Comparison of ENCODE assay signal across 8 mouse cellular contexts in genomic region chr7:79659578-79660290, GRCm38 (mm10). TPM values are rescaled to one million over a fixed set of nuclear protein-coding genes. Genes with fewer than 3 reads are reported as not detected.
DNase-seq lines count a peak whose midpoint lies in the region; ATAC-seq and TF ChIP-seq lines count a peak whose summit lies in the region.

Ticrr (plus strand) TSS chr7:79660196.

- H3K9me3 ChIP-seq in CH12.LX (replicated peaks; ENCODE audit: low read length), result no peaks in the 10 kb centered on the region
- no peaks in the 10 kb centered on the region for H3K9me3 ChIP-seq in forebrain, embryonic 11.5 days (ENCODE audit: control insufficient read depth, low read length)
- H3K9me3 ChIP-seq in heart, embryonic 16.5 days (replicated peaks; ENCODE audit: control insufficient read depth, low read length), result no peaks in the 10 kb centered on the region
- H3K9me3 ChIP-seq in liver, embryonic 15.5 days (replicated peaks), result no peaks in the 10 kb centered on the region
- H3K9me3 ChIP-seq in neural tube, embryonic 12.5 days, result no peaks in the 10 kb centered on the region

- DNase-seq in CH12.LX (ENCODE audit: extremely low read depth), result peak; percentile 99
- peak; percentile 96 for DNase-seq in c-Kit-positive CD71-positive TER-119-negative erythroid progenitor cells, embryonic 14.5 days (ENCODE audit: low read depth)
- DNase-seq in forebrain, embryonic 11.5 days (ENCODE audit: low spot score), result peak; percentile 98
- DNase-seq in kidney, postnatal 36 days, result peak; percentile 98 to 99
- DNase-seq in telencephalon, adult 2 months (ENCODE audit: low read depth, low spot score), result peak; percentile 95

- H3K36me3 ChIP-seq in CH12.LX (replicated peaks in 1 of 2; ENCODE audit: control insufficient read depth in 1 of 2, insufficient read depth in 1 of 2, low read length in 1 of 2), result peaks cover 0 to 11% of the 10 kb centered on the region in 2 experiments
- H3K36me3 ChIP-seq in forebrain, embryonic 11.5 days (ENCODE audit: control insufficient read depth, insufficient read depth, low read length), result no peaks in the 10 kb centered on the region
- peaks cover 2% of the 10 kb centered on the region; the same call in 1 of the 2 replicates for H3K36me3 ChIP-seq in heart, embryonic 16.5 days (ENCODE audit: control insufficient read depth, insufficient read depth)
- H3K36me3 ChIP-seq in liver, embryonic 15.5 days (replicated peaks), result peaks cover 20% of the 10 kb centered on the region
- no peaks in the 10 kb centered on the region for H3K36me3 ChIP-seq in neural tube, embryonic 12.5 days

- H3K79me2 ChIP-seq in CH12.LX (replicated peaks; ENCODE audit: control insufficient read depth, extremely low read depth, insufficient read depth, poor library complexity, severe bottlenecking), result peaks cover 46% of the 10 kb centered on the region

- in situ Hi-C loops in CH12.LX (cut with MboI; ENCODE audit: low pct_ligation_motif_present, low pct_unique_long_range_greater_than_20kb, low sequenced_read_pairs), result loop anchor here (5.0 kb wide), 1 partner anchor 68 kb away; no protein-coding TSS in a partner anchor

- TF ChIP-seq POLR2A in CH12.LX (IDR thresholded peaks at IDR 0.05; ENCODE audit: low read depth, low read length), result peak; percentile 90

- H3K4me1 ChIP-seq in CH12.LX (ENCODE audit: control insufficient read depth in 1 of 2, insufficient read depth in 2 of 2), result peaks cover 6 to 31% of the 10 kb centered on the region in 2 experiments
- 0 out of 2 replicates have a peak, but pooled peaks cover 4% of the 10 kb centered on the region for H3K4me1 ChIP-seq in forebrain, embryonic 11.5 days (replicated peaks; ENCODE audit: control insufficient read depth, insufficient read depth, low read length)
- peaks cover 19% of the 10 kb centered on the region for H3K4me1 ChIP-seq in heart, embryonic 16.5 days (ENCODE audit: control insufficient read depth, insufficient read depth, low read length)
- peaks cover 40% of the 10 kb centered on the region for H3K4me1 ChIP-seq in liver, embryonic 15.5 days (replicated peaks)
- H3K4me1 ChIP-seq in neural tube, embryonic 12.5 days, result peaks cover 27% of the 10 kb centered on the region

- WGBS in forebrain, embryonic 11.5 days, result under 1% methylated on average over 39 of the region's 39 CpGs
- WGBS in heart, embryonic 16.5 days, result under 1% methylated on average over 39 of the region's 39 CpGs
- under 1% methylated on average over 39 of the region's 39 CpGs for WGBS in liver, embryonic 15.5 days (ENCODE audit: insufficient replicate concordance)
- WGBS in neural tube, embryonic 12.5 days, result under 1% methylated on average over 39 of the region's 39 CpGs

- ATAC-seq in forebrain, embryonic 11.5 days (replicated peaks; ENCODE audit: low FRiP score), result peak; percentile 100
- peak; percentile 100 for ATAC-seq in heart, embryonic 16.5 days (replicated peaks; ENCODE audit: extremely low read depth, insufficient read depth, low FRiP score)
- ATAC-seq in liver, embryonic 15.5 days (ENCODE audit: insufficient read depth), result peak; percentile 98
- peak; percentile 100 for ATAC-seq in neural tube, embryonic 12.5 days (ENCODE audit: low FRiP score, low read depth)

- peak within 1 kb of the TSS; percentile 89 to 98 (median 92) for H3K4me3 ChIP-seq in CH12.LX (replicated peaks in 1 of 3; ENCODE audit: low read depth in 2 of 3, low read length in 2 of 3, poor library complexity in 1 of 3)
- peak within 1 kb of the TSS; percentile 97 for H3K4me3 ChIP-seq in forebrain, embryonic 11.5 days (ENCODE audit: low read depth, low read length)
- peak within 1 kb of the TSS; percentile 86 for H3K4me3 ChIP-seq in heart, embryonic 16.5 days (ENCODE audit: low read length)
- H3K4me3 ChIP-seq in liver, embryonic 15.5 days (replicated peaks), result peak within 1 kb of the TSS; percentile 89
- H3K4me3 ChIP-seq in neural tube, embryonic 12.5 days, result peak within 1 kb of the TSS; percentile 92

- no peak for TF ChIP-seq CTCF in CH12.LX (conservative IDR thresholded peaks at IDR 0.05 in 1 of 2, IDR thresholded peaks at IDR 0.05 in 1 of 2; ENCODE audit: low read depth in 2 of 2, low read length in 2 of 2)

- no peaks in the 10 kb centered on the region for H3K27me3 ChIP-seq in CH12.LX (replicated peaks)
- H3K27me3 ChIP-seq in forebrain, embryonic 11.5 days (ENCODE audit: control insufficient read depth, insufficient read depth, low read length), result no peaks in the 10 kb centered on the region
- no peaks in the 10 kb centered on the region for H3K27me3 ChIP-seq in heart, embryonic 16.5 days (ENCODE audit: control insufficient read depth, insufficient read depth, low read length)
- H3K27me3 ChIP-seq in liver, embryonic 15.5 days, result 0 out of 2 replicates have a peak, but pooled peaks cover 4% of the 10 kb centered on the region
- no peaks in the 10 kb centered on the region for H3K27me3 ChIP-seq in neural tube, embryonic 12.5 days (replicated peaks)

- TF ChIP-seq EP300 in CH12.LX (IDR thresholded peaks at IDR 0.05; ENCODE audit: low read length), result no peak

- peak within 1 kb of the TSS; percentile 72 for H3K9ac ChIP-seq in CH12.LX (ENCODE audit: insufficient read depth, low read depth)
- peak within 1 kb of the TSS; percentile 89 for H3K9ac ChIP-seq in forebrain, embryonic 11.5 days (ENCODE audit: low read length)
- H3K9ac ChIP-seq in heart, embryonic 16.5 days (ENCODE audit: low read length), result peak within 1 kb of the TSS; percentile 84
- peak within 1 kb of the TSS; percentile 91 for H3K9ac ChIP-seq in liver, embryonic 15.5 days
- H3K9ac ChIP-seq in neural tube, embryonic 12.5 days, result peak within 1 kb of the TSS; percentile 80

- no peak within 1 kb of the TSS for H3K27ac ChIP-seq in CH12.LX (ENCODE audit: insufficient read depth, low read depth)
- peak within 1 kb of the TSS; percentile 4; the same call in 1 of the 2 replicates for H3K27ac ChIP-seq in forebrain, embryonic 11.5 days (ENCODE audit: low read depth, low read length)
- H3K27ac ChIP-seq in heart, embryonic 16.5 days (ENCODE audit: low read length), result no peak within 1 kb of the TSS
- H3K27ac ChIP-seq in liver, embryonic 15.5 days (replicated peaks), result peak within 1 kb of the TSS; percentile 71
- H3K27ac ChIP-seq in neural tube, embryonic 12.5 days, result no peak within 1 kb of the TSS

- dilution Hi-C loops in CH12.LX (cut with MboI; ENCODE audit: extremely low pct_ligation_motif_present, extremely low pct_unique_long_range_greater_than_20kb, low sequenced_read_pairs), result no loop called here

- H3K4me2 ChIP-seq in CH12.LX (ENCODE audit: insufficient read depth, low read depth, poor library complexity, severe bottlenecking), result peak within 1 kb of the TSS; percentile 86
- H3K4me2 ChIP-seq in forebrain, embryonic 11.5 days (ENCODE audit: low read depth, low read length, severe bottlenecking), result peak within 1 kb of the TSS; percentile 64
- peak within 1 kb of the TSS; percentile 96 for H3K4me2 ChIP-seq in heart, embryonic 16.5 days (ENCODE audit: low read depth, low read length)
- peak within 1 kb of the TSS; percentile 85 for H3K4me2 ChIP-seq in liver, embryonic 15.5 days
- H3K4me2 ChIP-seq in neural tube, embryonic 12.5 days (replicated peaks), result peak within 1 kb of the TSS; percentile 99

- no peak for TF ChIP-seq RAD21 in CH12.LX (IDR thresholded peaks at IDR 0.05; ENCODE audit: low read depth, low read length)

TF ChIP-seq in CH12.LX, 34 proteins besides CTCF, POLR2A, EP300 and RAD21 (continues in another document):
- TF ChIP-seq USF2 (conservative IDR thresholded peaks at IDR 0.05; ENCODE audit: low read depth, low read length), result no peak
- no peak for TF ChIP-seq HCFC1 (IDR thresholded peaks at IDR 0.05; ENCODE audit: low read depth, low read length)
- TF ChIP-seq PAX5 (IDR thresholded peaks at IDR 0.05; ENCODE audit: low read length), result no peak
- TF ChIP-seq KAT2A (IDR thresholded peaks at IDR 0.05; ENCODE audit: insufficient replicate concordance, low read length), result peak; percentile 60; the same call in 1 of the 2 replicates
- peak; percentile 72 for TF ChIP-seq NRF1 (IDR thresholded peaks at IDR 0.05; ENCODE audit: low read depth, low read length)
- TF ChIP-seq GABPA (IDR thresholded peaks at IDR 0.05; ENCODE audit: insufficient replicate concordance, low read depth, low read length), result no peak
- TF ChIP-seq POLR2AphosphoS2 (IDR thresholded peaks at IDR 0.05; ENCODE audit: low read depth, low read length), result peak; percentile 37; the same call in 1 of the 2 replicates
- 0 out of 2 replicates have a peak, but pooled peaks have one; percentile 6 for TF ChIP-seq IRF4 (IDR thresholded peaks at IDR 0.05; ENCODE audit: low read depth, low read length)
- no peak for TF ChIP-seq CHD1 (IDR thresholded peaks at IDR 0.05; ENCODE audit: low read depth, low read length)
- peak; percentile 98 for TF ChIP-seq SIN3A (IDR thresholded peaks at IDR 0.05; ENCODE audit: low read length)
- TF ChIP-seq BHLHE40 (IDR thresholded peaks at IDR 0.05; ENCODE audit: low read depth, low read length), result no peak; the same call in 1 of the 2 replicates
- TF ChIP-seq NELFE (IDR thresholded peaks at IDR 0.05; ENCODE audit: low read depth, low read length), result peak; percentile 82
- TF ChIP-seq SMC3 (IDR thresholded peaks at IDR 0.05; ENCODE audit: low read depth, low read length), result no peak
- no peak for TF ChIP-seq ZC3H11A (IDR thresholded peaks at IDR 0.05; ENCODE audit: low read depth, low read length)
- no peak for TF ChIP-seq ZKSCAN1 (IDR thresholded peaks at IDR 0.05; ENCODE audit: borderline replicate concordance, low read depth, low read length)
- no peak for TF ChIP-seq UBTF (IDR thresholded peaks at IDR 0.05; ENCODE audit: low read depth, low read length)
- TF ChIP-seq MYC (IDR thresholded peaks at IDR 0.05; ENCODE audit: low read depth, low read length), result peak; percentile 55; the same call in 1 of the 2 replicates
- TF ChIP-seq RCOR1 (conservative IDR thresholded peaks at IDR 0.05; ENCODE audit: low read depth, low read length), result no peak; the same call in 1 of the 2 replicates
- TF ChIP-seq USF1 (IDR thresholded peaks at IDR 0.05; ENCODE audit: low read depth, low read length), result no peak
- peak; percentile 94 for TF ChIP-seq ELF1 (IDR thresholded peaks at IDR 0.05; ENCODE audit: low read depth, low read length)
- TF ChIP-seq ZMIZ1 (IDR thresholded peaks at IDR 0.05; ENCODE audit: low read depth, low read length), result peak; percentile 74; the same call in 1 of the 2 replicates
- TF ChIP-seq MAZ (IDR thresholded peaks at IDR 0.05; ENCODE audit: low read depth, low read length), result peak; percentile 60

RNA-seq across cellular contexts. Expression of gene Ticrr, which starts in this region (rescaled TPM):
- total RNA-seq in CH12.LX (2012; rRNA removed) (10.2 and 11.5 TPM in 2 replicates), CH12.LX (2014; rRNA removed) (4.8 and 8.3 TPM in 2 replicates)
- polyA plus RNA-seq in CH12.LX (2012; ENCODE audit: insufficient read length, low read depth), result 16.7 and 19.2 TPM in 2 replicates
- 23.9 and 25.3 TPM in 2 replicates for polyA plus RNA-seq in forebrain, embryonic 11.5 days (2014; fragmentation: Nextera tagmentation; extraction: Ambion mirVana)
- 4.1 and 4.6 TPM in 2 replicates for polyA plus RNA-seq in heart, embryonic 16.5 days (2015; fragmentation: Nextera tagmentation; extraction: Ambion mirVana)
- polyA plus RNA-seq in liver, embryonic 15.5 days (2015; fragmentation: Nextera tagmentation; extraction: Ambion mirVana), result 6.3 and 7.5 TPM in 2 replicates
- polyA plus RNA-seq in neural tube, embryonic 12.5 days (2016; fragmentation: Nextera tagmentation; extraction: Ambion mirVana), result 9.1 TPM in 2 replicates

Comparison
In these comparisons a context has a peak if more than half of its experiments do, and no peak if none do; other contexts are left out.
1. H3K27ac ChIP-seq: peak in forebrain, embryonic 11.5 days (single experiment) and liver, embryonic 15.5 days (single experiment); none in CH12.LX (single experiment), heart, embryonic 16.5 days (single experiment) and neural tube, embryonic 12.5 days (single experiment).
2. Peak in every context shown above with its lines, with median percentiles within 50 percentile points of each other: DNase-seq, H3K4me2 ChIP-seq, H3K4me3 ChIP-seq, H3K9ac ChIP-seq and ATAC-seq.